Mouse (Mus musculus): Measurements from ENCODE around the gene Rere. TPM values are rescaled to one million over a fixed set of nuclear protein-coding genes. Genes with fewer than 3 reads are reported as not detected.

The Rere gene
- polyA plus RNA-seq, 1 experiment, result 26.2 TPM

GRCm38 (mm10) chr4:150516201-150516600 is 234.8 kb downstream of the Rere start:
- no peaks in the 10 kb centered on the region for H3K4me1 ChIP-seq (ENCODE audit: control insufficient read depth, insufficient read depth, low read length)
- H3K27me3 ChIP-seq (ENCODE audit: control insufficient read depth, insufficient read depth, low read length), result no peaks in the 10 kb centered on the region
- no peak for TF ChIP-seq CTCF (IDR thresholded peaks at IDR 0.05; ENCODE audit: control insufficient read depth, insufficient read depth, insufficient replicate concordance, low read depth, low read length)
- TF ChIP-seq POLR2A (IDR thresholded peaks at IDR 0.05; ENCODE audit: control insufficient read depth, low read depth, low read length), result no peak
- H3K27ac ChIP-seq (ENCODE audit: control insufficient read depth, insufficient read depth, low read depth, low read length), result no peak overlapping the region
- no peaks in the 10 kb centered on the region for H3K36me3 ChIP-seq (ENCODE audit: control insufficient read depth, insufficient read depth, low read length)
- H3K4me3 ChIP-seq (ENCODE audit: control insufficient read depth, low read depth, low read length), result no peak overlapping the region

DNA sequence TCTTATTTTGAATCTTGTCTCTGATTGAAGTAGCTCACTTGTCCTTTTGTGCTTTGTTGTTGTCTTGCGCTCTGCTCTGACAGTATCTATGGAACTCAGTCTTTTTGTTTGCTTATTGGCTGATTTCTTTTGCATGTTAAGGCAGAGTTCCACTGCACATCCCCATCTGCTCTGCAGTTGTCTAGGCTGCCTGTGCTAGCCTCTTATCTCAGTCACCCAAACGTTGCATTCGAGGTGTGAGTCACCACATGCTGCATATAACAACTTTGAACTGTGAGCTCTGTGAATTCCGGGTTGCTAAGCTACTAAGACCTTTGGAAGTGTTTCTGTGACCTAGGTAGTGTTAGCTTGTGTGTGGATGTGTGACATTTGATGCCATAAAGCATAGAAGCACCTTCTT is 235.9 kb downstream of the Rere start:
- no peaks in the 10 kb centered on the region for H3K27me3 ChIP-seq (ENCODE audit: control insufficient read depth, insufficient read depth, low read length)
- H3K36me3 ChIP-seq (ENCODE audit: control insufficient read depth, insufficient read depth, low read length), result no peaks in the 10 kb centered on the region
- no peaks in the 10 kb centered on the region for H3K4me1 ChIP-seq (ENCODE audit: control insufficient read depth, insufficient read depth, low read length)
- no peak for TF ChIP-seq CTCF (IDR thresholded peaks at IDR 0.05; ENCODE audit: control insufficient read depth, insufficient read depth, insufficient replicate concordance, low read depth, low read length)
- TF ChIP-seq POLR2A (IDR thresholded peaks at IDR 0.05; ENCODE audit: control insufficient read depth, low read depth, low read length), result no peak
- H3K27ac ChIP-seq (ENCODE audit: control insufficient read depth, insufficient read depth, low read depth, low read length), result no peak overlapping the region; the same call in 1 of the 2 replicates
- H3K4me3 ChIP-seq (ENCODE audit: control insufficient read depth, low read depth, low read length), result no peak overlapping the region

DNA sequence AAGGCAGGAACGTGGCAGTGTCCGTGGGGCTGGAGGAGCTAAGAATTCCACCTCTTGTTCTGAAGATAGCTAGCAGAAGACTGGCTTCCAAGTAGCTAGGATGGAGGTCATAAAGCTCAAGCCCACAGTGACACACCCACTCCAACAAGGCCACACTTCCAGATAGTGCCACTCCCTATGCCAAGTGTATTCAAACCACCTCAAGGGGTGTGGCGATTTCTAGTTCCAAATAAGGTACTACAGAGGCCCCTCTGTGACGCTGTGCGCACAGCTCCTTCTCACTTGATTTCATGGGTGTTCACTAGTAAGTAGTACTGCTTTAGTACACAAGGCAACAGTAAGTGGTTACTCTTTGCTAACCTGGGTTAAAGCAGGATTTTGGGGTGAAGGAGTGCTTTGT is 237.4 kb downstream of the Rere start:
- Histone ChIP-seq H3K36me3 (ENCODE audit: control insufficient read depth, insufficient read depth, low read length) (no peaks in the 10 kb centered on the region), H3K27me3 (ENCODE audit: control insufficient read depth, insufficient read depth, low read length) (no peaks in the 10 kb centered on the region), H3K27ac (ENCODE audit: control insufficient read depth, insufficient read depth, low read depth, low read length) (no peak overlapping the region), H3K4me1 (ENCODE audit: control insufficient read depth, insufficient read depth, low read length) (no peaks in the 10 kb centered on the region; the same call in 1 of the 2 replicates), H3K4me3 (ENCODE audit: control insufficient read depth, low read depth, low read length) (no peak overlapping the region)
- TF ChIP-seq CTCF (IDR thresholded peaks at IDR 0.05; ENCODE audit: control insufficient read depth, insufficient read depth, insufficient replicate concordance, low read depth, low read length) (no peak), POLR2A (IDR thresholded peaks at IDR 0.05; ENCODE audit: control insufficient read depth, low read depth, low read length) (no peak)

DNA sequence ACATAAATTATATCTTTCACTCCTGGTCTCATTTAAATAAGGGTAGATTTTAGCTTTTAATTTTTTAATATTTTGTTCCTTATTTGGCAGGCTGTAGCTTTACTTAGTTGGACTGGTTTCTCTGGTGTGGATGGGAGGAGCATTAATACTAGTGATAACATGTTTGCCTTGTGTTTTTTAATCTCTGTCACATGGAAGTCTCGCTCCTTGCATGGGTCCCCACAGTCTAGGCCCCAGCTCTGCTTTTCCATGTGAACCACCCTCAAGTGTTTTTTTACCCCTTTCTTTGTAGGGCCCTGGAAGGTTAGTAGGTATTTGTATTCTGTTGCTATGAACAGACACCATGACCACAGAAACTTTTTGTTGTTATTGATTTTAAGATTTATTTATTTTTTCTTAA is 238.6 kb downstream of the Rere start:
- Histone ChIP-seq H3K27me3 (ENCODE audit: control insufficient read depth, insufficient read depth, low read length) (no peaks in the 10 kb centered on the region), H3K27ac (ENCODE audit: control insufficient read depth, insufficient read depth, low read depth, low read length) (no peak overlapping the region), H3K4me1 (ENCODE audit: control insufficient read depth, insufficient read depth, low read length) (no peaks in the 10 kb centered on the region; the same call in 1 of the 2 replicates), H3K36me3 (ENCODE audit: control insufficient read depth, insufficient read depth, low read length) (no peaks in the 10 kb centered on the region), H3K4me3 (ENCODE audit: control insufficient read depth, low read depth, low read length) (no peak overlapping the region)
- TF ChIP-seq CTCF (IDR thresholded peaks at IDR 0.05; ENCODE audit: control insufficient read depth, insufficient read depth, insufficient replicate concordance, low read depth, low read length), result no peak
- TF ChIP-seq POLR2A (IDR thresholded peaks at IDR 0.05; ENCODE audit: control insufficient read depth, low read depth, low read length), result no peak

DNA sequence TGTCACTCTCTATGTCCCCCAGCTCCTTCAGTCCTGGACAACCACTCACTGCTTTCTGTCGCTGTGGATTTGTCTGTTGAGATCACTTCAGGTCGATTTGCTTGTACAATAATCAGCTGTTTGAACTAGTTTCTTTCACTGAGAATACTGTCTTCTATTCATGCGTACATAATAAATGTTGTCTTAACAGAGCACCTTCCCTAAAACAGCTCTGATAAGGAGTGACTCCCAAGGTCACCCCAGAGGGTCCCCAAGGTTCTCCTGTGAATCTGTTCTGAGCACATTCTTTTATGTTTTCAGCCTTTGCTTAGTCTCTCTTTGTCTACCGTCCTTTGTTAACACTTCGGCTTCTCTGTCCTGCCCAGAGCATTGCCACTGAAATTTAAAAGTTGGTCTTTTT is 241.0 kb downstream of the Rere start:
- no peaks in the 10 kb centered on the region; the same call in 1 of the 2 replicates for H3K4me1 ChIP-seq (ENCODE audit: control insufficient read depth, insufficient read depth, low read length)
- no peaks in the 10 kb centered on the region for H3K36me3 ChIP-seq (ENCODE audit: control insufficient read depth, insufficient read depth, low read length)
- H3K27me3 ChIP-seq (ENCODE audit: control insufficient read depth, insufficient read depth, low read length), result no peaks in the 10 kb centered on the region
- TF ChIP-seq CTCF (IDR thresholded peaks at IDR 0.05; ENCODE audit: control insufficient read depth, insufficient read depth, insufficient replicate concordance, low read depth, low read length) (no peak), POLR2A (IDR thresholded peaks at IDR 0.05; ENCODE audit: control insufficient read depth, low read depth, low read length) (no peak)
- H3K4me3 ChIP-seq (ENCODE audit: control insufficient read depth, low read depth, low read length), result no peak overlapping the region
- no peak overlapping the region for H3K27ac ChIP-seq (ENCODE audit: control insufficient read depth, insufficient read depth, low read depth, low read length)

GRCm38 (mm10) chr4:150523351-150523750 is 241.9 kb downstream of the Rere start:
- TF ChIP-seq POLR2A (IDR thresholded peaks at IDR 0.05; ENCODE audit: control insufficient read depth, low read depth, low read length), result no peak
- no peak for TF ChIP-seq CTCF (IDR thresholded peaks at IDR 0.05; ENCODE audit: control insufficient read depth, insufficient read depth, insufficient replicate concordance, low read depth, low read length)
- H3K36me3 ChIP-seq (ENCODE audit: control insufficient read depth, insufficient read depth, low read length), result no peaks in the 10 kb centered on the region
- H3K27ac ChIP-seq (ENCODE audit: control insufficient read depth, insufficient read depth, low read depth, low read length), result no peak overlapping the region
- H3K4me1 ChIP-seq (ENCODE audit: control insufficient read depth, insufficient read depth, low read length), result no peaks in the 10 kb centered on the region; the same call in 1 of the 2 replicates
- H3K4me3 ChIP-seq (ENCODE audit: control insufficient read depth, low read depth, low read length), result no peak overlapping the region
- H3K27me3 ChIP-seq (ENCODE audit: control insufficient read depth, insufficient read depth, low read length), result no peaks in the 10 kb centered on the region

GRCm38 (mm10) chr4:150526269-150526668 is 244.8 kb downstream of the Rere start:
- Histone ChIP-seq H3K4me3 (ENCODE audit: control insufficient read depth, low read depth, low read length) (no peak overlapping the region), H3K36me3 (ENCODE audit: control insufficient read depth, insufficient read depth, low read length) (no peaks in the 10 kb centered on the region)
- TF ChIP-seq POLR2A (IDR thresholded peaks at IDR 0.05; ENCODE audit: control insufficient read depth, low read depth, low read length) (no peak), CTCF (IDR thresholded peaks at IDR 0.05; ENCODE audit: control insufficient read depth, insufficient read depth, insufficient replicate concordance, low read depth, low read length) (no peak)

DNA sequence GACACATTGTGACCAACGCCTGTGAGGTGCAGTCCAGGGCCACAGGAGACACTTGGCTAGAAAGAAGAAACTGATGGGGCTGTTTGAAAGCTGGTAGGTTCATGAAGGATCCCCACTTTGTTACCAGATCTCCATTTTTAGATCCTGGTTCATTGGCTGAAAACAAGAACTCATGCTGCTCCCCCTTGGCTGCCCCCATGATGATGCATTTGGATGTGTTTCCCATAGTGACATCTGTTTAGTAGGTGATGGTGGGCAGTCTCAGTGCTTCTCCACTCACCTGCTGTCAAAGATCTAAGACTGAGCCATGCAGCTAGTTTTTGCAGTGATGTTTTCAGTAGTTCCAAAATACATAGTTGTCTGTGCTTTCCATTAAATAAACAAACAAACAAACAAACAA is 247.0 kb downstream of the Rere start:
- no peaks in the 10 kb centered on the region for H3K36me3 ChIP-seq (ENCODE audit: control insufficient read depth, insufficient read depth, low read length)
- no peak overlapping the region for H3K27ac ChIP-seq (ENCODE audit: control insufficient read depth, insufficient read depth, low read depth, low read length)
- TF ChIP-seq CTCF (IDR thresholded peaks at IDR 0.05; ENCODE audit: control insufficient read depth, insufficient read depth, insufficient replicate concordance, low read depth, low read length) (no peak), POLR2A (IDR thresholded peaks at IDR 0.05; ENCODE audit: control insufficient read depth, low read depth, low read length) (no peak)
- no peaks in the 10 kb centered on the region for H3K4me1 ChIP-seq (ENCODE audit: control insufficient read depth, insufficient read depth, low read length)
- H3K27me3 ChIP-seq (ENCODE audit: control insufficient read depth, insufficient read depth, low read length), result no peaks in the 10 kb centered on the region
- H3K4me3 ChIP-seq (ENCODE audit: control insufficient read depth, low read depth, low read length), result no peak overlapping the region

More at GRCm38 (mm10) chr4:150526269-150526668, 244.8 kb downstream of the Rere start:
- Histone ChIP-seq H3K27ac (ENCODE audit: control insufficient read depth, insufficient read depth, low read depth, low read length) (no peak overlapping the region), H3K4me1 (ENCODE audit: control insufficient read depth, insufficient read depth, low read length) (no peaks in the 10 kb centered on the region; the same call in 1 of the 2 replicates), H3K27me3 (ENCODE audit: control insufficient read depth, insufficient read depth, low read length) (no peaks in the 10 kb centered on the region)
